Mouse (Mus musculus) limb, embryonic 11.5 days (tissue): ENCODE data around the gene Cbln3. TPM values are rescaled to one million over a fixed set of nuclear protein-coding genes. Genes with fewer than 3 reads are reported as not detected.

Experiments used
- ATAC-seq: fragments of 200-750 bp; cut with Nextera tagmentation; 2 replicates; pipeline ENCODE4 v1.8.0; 2017; ENCODE audit warnings: low read depth; ENCODE audit not compliant: insufficient number of reproducible peaks, low FRiP score, low TSS enrichment
- DNase-seq: peaks from one replicate; pipeline ENCODE4 v3.0.0-alpha.2; 2015; ENCODE audit warnings: low spot score
- H3K27ac ChIP-seq: fragments of 300-500 bp; sonication (generic); replicated peaks from 2 replicates; pipeline ENCODE4 v1.5.1; 2014; ENCODE audit warnings: low read depth, mild to moderate bottlenecking, low read length
- H3K27me3 ChIP-seq: fragments of 300-500 bp; sonication (generic); 2 replicates; pipeline ENCODE4 v1.6.1; 2014; ENCODE audit warnings: mild to moderate bottlenecking, low read length, mixed read lengths; ENCODE audit not compliant: control insufficient read depth, insufficient read depth
- H3K36me3 ChIP-seq: fragments of 300-500 bp; sonication (generic); 2 replicates; pipeline ENCODE4 v1.6.1; 2014; ENCODE audit warnings: mild to moderate bottlenecking, low read length, moderate library complexity, mixed read lengths; ENCODE audit not compliant: control insufficient read depth, insufficient read depth
- H3K4me1 ChIP-seq: fragments of 300-500 bp; sonication (generic); 2 replicates; pipeline ENCODE4 v1.6.1; 2014; ENCODE audit warnings: low read length, mixed read lengths; ENCODE audit not compliant: control insufficient read depth, insufficient read depth
- H3K4me2 ChIP-seq: fragments of 300-500 bp; sonication (generic); 2 replicates; pipeline ENCODE4 v1.6.1; 2014; ENCODE audit warnings: low read depth, mild to moderate bottlenecking, moderate library complexity; ENCODE audit not compliant: severe bottlenecking
- H3K4me3 ChIP-seq: fragments of 300-500 bp; sonication (generic); 2 replicates; pipeline ENCODE4 v1.5.1; 2014; ENCODE audit warnings: low read depth, low read length
- H3K9ac ChIP-seq: fragments of 300-500 bp; sonication (generic); 2 replicates; pipeline ENCODE4 v1.6.1; 2014; ENCODE audit warnings: mild to moderate bottlenecking, low read length
- H3K9me3 ChIP-seq: fragments of 300-500 bp; sonication (generic); 2 replicates; pipeline ENCODE4 v1.6.1; 2016; ENCODE audit warnings: low read length; ENCODE audit not compliant: control insufficient read depth
- WGBS: fragments of 180-500 bp; shearing (Covaris S2); extraction: QIAGEN DNeasy Blood & Tissue Kit; methylation state at CpG from one replicate; pipeline ENCODE4 v1.1.7; 2014; 5-methylcytosine and 5-hydroxymethylcytosine counted together
- polyA plus RNA-seq: library from polyadenylated mRNA; unstranded; fragments of >200 nt; fragmentation: Nextera tagmentation; extraction: Ambion mirVana; gene quantifications from 2 replicates; pipeline ENCODE4 v1.2.1, GENCODE M21; 2014

The Cbln3 gene
- polyA plus RNA-seq, 1 experiment from 2014 or later = 0.27 TPM

DNA sequence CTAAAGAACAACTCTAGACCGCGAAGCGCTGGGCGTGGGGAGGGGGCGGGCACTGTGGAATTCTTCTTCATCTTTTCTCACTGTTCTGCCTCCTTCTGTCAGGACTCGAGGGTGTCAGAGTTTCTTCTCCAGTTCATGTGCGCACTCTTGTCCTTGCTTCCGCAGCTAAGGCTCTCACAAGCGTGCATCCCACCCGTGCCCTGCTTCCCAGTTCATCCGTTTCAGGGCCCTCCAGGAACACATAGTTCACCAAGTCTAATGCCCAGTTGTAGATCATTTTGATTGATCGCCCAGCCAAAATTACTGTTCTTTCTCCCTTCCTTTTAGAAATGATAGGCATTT, 16.2 kb upstream of the Cbln3 start:
- ATAC-seq = no peak
- WGBS = 4% methylated on average over 12 of the region's 12 CpGs

DNA sequence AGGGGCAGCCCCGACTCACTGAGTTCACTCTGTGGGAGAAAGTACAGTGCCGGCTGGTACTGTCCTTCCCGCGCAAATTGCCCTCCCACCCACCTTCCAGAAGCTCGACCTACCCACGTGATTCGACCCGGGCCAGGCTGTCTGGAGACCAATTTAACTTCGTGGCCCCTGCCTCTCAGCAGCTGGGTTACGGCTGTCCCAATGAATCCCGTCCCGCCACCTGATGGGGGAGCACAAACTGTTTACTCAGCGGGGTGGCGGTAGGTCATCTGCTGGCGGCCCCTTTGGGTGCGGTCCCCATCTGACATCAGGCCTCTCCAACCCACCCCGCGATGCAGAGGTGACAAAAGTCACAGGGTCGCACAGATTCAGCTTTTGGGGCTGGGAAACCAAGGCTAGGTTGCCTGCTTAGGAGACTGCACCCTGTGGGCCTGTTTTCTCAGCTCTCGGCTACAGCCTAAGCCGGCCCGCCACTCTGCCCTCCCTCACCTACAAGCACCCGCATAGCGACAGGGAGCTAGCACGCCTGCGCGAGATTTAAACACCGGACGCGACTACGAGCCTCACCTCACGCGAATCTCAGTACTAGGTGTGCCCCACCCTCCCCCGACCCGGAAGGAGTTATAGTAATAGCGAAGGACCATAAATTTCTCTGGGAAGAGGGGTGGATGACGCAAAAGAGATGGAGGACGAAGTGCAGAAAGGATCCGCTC, 15.7 kb upstream of the Cbln3 start, which contains the start of gene Sdr39u1:
Gene Sdr39u1 (minus strand): TSS at position 593 of the 713 bp plus-strand sequence.
- H3K9me3 ChIP-seq = no peaks in the 10 kb centered on the region
- peak within 1 kb of the TSS; percentile 40 for H3K4me3 ChIP-seq
- peak within 1 kb of the TSS; percentile 67 for H3K4me2 ChIP-seq
- H3K36me3 ChIP-seq = peaks cover 24% of the 10 kb centered on the region
- WGBS = 1% methylated on average over 39 of the region's 39 CpGs
- H3K9ac ChIP-seq = peak within 1 kb of the TSS; percentile 73
- DNase-seq (peak; percentile 90), ATAC-seq (peak; percentile 87)
- H3K27ac ChIP-seq = peak within 1 kb of the TSS; percentile 75
- no peaks in the 10 kb centered on the region for H3K27me3 ChIP-seq
- peaks cover 14% of the 10 kb centered on the region; the same call in 1 of the 2 replicates for H3K4me1 ChIP-seq

More for the DNA sequence above, 16.2 kb upstream of the Cbln3 start:
- H3K36me3 ChIP-seq = peaks cover 19% of the 10 kb centered on the region
- H3K4me1 ChIP-seq = peaks cover 14% of the 10 kb centered on the region; the same call in 1 of the 2 replicates
- H3K27me3 ChIP-seq = no peaks in the 10 kb centered on the region
- peak overlapping the region; percentile 67 for H3K4me2 ChIP-seq
- peak overlapping the region; percentile 73 for H3K9ac ChIP-seq
- H3K4me3 ChIP-seq = peak overlapping the region; percentile 40
- no peaks in the 10 kb centered on the region for H3K9me3 ChIP-seq
- DNase-seq = no peak
- H3K27ac ChIP-seq = peak overlapping the region; percentile 70

DNA sequence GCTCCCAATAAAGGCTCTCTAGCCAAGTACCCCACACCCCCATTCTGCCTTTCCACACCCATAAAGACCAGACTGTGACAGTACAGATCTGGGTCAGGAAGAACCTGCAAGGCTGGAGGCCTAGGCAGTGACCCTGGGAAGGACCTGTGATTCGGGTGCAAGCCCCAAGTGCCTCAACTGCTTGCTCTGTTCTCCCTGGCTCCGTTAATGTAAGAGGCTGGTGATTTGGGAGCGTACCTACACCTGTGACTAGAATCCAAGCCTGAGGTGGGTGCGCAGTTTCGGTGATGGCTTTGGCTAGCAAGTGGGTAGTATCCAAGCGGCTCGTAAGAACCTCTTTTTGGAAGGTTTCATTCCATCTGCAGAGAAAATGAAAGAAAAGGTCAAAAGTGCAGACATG, 14.8 kb upstream of the Cbln3 start:
- no peak overlapping the region for H3K4me3 ChIP-seq
- peaks cover 14% of the 10 kb centered on the region; the same call in 1 of the 2 replicates for H3K4me1 ChIP-seq
- DNase-seq (no peak), ATAC-seq (no peak)
- no peaks in the 10 kb centered on the region for H3K9me3 ChIP-seq
- 87% methylated on average over 7 of the region's 7 CpGs for WGBS
- H3K27me3 ChIP-seq = no peaks in the 10 kb centered on the region
- no peak overlapping the region for H3K27ac ChIP-seq
- peak overlapping the region; percentile 37; the same call in 1 of the 2 replicates for H3K9ac ChIP-seq
- H3K36me3 ChIP-seq = peaks cover 33% of the 10 kb centered on the region
- H3K4me2 ChIP-seq = peak overlapping the region; percentile 67; the same call in 1 of the 2 replicates

DNA sequence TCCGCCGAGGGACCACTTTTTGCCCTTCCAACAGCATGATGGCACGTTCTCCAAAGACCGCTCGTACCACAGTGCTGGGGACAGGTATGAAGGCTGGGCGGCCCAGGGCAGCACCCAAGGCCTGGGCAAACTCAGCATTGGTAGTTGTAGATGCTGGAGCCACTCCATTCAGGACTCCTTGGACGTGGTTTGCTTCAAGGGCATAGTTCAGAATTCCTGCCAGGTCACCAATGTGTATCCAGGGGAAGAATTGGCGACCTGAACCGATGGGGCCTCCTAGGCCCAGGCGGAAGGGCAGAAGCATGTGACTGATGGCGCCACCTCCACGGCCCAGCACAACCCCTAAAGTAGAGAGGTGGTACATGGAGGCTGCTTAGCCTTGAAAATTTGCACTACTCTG, 13.5 kb upstream of the Cbln3 start:
- H3K4me3 ChIP-seq = no peak overlapping the region
- H3K36me3 ChIP-seq = peaks cover 33% of the 10 kb centered on the region
- no peaks in the 10 kb centered on the region for H3K9me3 ChIP-seq
- ATAC-seq = no peak
- DNase-seq = no peak
- H3K4me2 ChIP-seq = no peak overlapping the region
- H3K27ac ChIP-seq = no peak overlapping the region
- peaks cover 14% of the 10 kb centered on the region; the same call in 1 of the 2 replicates for H3K4me1 ChIP-seq
- no peaks in the 10 kb centered on the region for H3K27me3 ChIP-seq
- 97% methylated on average over 12 of the region's 12 CpGs for WGBS
- no peak overlapping the region for H3K9ac ChIP-seq

DNA sequence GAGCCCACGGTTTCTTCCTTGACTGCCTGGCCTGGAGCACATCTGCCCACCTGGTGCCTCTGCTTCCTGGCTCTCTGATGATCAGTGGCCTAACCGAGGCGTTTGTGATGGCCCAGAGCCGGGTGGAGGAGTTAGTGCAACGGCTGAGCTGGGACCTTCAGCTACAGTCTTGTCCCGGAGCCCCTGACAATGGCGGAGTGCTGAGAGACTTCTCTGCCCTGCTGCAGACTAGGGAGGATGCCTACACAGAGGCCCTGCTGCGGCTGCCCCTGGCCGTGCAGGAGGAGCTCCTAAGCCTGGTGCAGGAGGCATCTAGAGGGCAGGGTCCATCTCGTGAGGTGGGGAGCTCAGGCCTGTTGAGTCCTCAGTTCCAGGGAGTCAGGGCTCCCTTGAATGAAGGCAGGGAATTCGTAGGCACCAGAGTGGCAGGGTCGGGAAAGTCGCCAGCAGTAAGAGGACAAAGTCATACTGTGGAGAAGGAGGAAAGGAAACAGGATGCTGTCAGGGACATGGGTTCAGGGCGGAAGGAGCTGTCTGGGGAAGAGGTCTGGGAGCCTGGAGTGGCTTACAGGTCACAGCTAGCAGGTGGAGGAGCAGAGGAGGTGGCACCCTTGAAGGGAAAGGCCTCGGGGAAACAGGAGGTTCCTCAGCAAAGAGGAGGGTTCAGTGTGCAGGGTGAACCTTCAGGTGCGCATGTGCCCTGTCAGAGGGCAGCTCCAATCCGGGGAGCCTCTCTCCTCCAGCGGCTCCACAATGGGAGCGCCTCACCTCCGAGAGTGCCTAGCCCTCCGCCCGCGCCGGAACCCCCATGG, 2.6 kb upstream of the Cbln3 start:
- Histone ChIP-seq H3K27ac (no peak overlapping the region), H3K9ac (no peak overlapping the region), H3K4me2 (no peak overlapping the region), H3K27me3 (no peaks in the 10 kb centered on the region), H3K9me3 (no peaks in the 10 kb centered on the region), H3K4me1 (peaks cover 20% of the 10 kb centered on the region), H3K36me3 (peaks cover 29% of the 10 kb centered on the region), H3K4me3 (peak overlapping the region; percentile 85; the same call in 1 of the 2 replicates)
- ATAC-seq (no peak), DNase-seq (no peak)
- 85% methylated on average over 24 of the region's 24 CpGs for WGBS

DNA sequence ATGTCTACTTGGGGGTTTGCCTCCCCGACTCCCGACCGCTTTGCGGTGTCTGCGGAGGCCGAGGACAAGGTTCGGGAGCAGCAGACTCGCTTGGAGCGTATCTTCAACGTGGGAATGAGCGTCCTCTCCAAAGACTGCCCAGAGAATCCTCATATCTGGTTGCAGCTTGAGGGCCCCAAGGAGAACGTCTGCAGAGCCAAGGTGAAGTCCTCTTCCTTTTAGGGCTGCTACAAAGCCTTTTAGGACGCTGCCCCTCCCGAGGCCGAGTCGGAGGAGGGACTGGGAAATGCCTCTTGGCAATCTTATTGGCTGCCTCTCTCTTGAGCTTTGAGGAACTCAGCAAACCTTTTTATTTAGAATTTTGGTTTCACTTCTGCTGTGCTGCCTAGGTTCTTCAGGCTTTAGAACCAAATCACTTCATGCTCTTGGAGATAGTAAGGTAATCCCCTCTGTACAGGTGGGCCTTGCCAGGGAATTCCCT, 1.6 kb upstream of the Cbln3 start:
- Histone ChIP-seq H3K36me3 (peaks cover 26% of the 10 kb centered on the region), H3K4me2 (peak overlapping the region; percentile 85), H3K4me1 (peaks cover 20% of the 10 kb centered on the region), H3K9me3 (no peaks in the 10 kb centered on the region), H3K27me3 (no peaks in the 10 kb centered on the region), H3K27ac (no peak overlapping the region), H3K4me3 (peak overlapping the region; percentile 85), H3K9ac (peak overlapping the region; percentile 90)
- 8% methylated on average over 16 of the region's 16 CpGs for WGBS
- ATAC-seq (no peak), DNase-seq (no peak)

DNA sequence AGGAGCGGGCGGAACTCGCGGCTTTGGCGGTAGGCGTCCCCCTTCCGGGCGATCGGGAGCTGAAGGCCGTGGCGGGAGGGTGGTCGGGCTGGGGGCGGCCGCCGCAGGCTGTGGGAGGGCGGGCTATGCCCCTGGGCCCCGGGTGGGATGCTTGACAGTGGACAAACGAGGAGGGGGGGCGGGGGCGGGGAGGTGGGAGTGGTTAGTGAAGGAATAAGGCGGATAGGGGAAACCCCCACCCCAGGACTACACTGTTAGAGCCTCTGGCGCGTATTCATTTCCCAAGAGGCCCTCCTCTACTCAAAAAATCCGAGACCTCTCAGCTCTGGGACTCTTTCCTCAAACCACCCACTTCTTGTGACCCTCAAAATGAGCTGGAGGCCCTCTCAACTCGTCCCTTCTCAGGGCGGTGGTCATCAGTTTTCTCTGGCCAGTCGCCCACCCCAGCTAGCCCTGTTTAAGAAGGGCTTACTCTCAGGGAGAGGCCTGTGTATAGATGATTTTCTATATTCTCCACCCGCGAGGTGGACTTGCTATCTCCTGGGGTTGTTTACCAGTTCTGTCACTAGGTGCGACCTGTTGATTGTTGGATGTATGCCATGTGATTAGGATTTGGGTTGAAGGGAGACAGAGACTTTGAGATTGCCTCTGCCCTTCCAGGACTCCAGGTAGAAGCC, 1.1 kb upstream of the Cbln3 start:
- peak; percentile 60 for ATAC-seq

DNA sequence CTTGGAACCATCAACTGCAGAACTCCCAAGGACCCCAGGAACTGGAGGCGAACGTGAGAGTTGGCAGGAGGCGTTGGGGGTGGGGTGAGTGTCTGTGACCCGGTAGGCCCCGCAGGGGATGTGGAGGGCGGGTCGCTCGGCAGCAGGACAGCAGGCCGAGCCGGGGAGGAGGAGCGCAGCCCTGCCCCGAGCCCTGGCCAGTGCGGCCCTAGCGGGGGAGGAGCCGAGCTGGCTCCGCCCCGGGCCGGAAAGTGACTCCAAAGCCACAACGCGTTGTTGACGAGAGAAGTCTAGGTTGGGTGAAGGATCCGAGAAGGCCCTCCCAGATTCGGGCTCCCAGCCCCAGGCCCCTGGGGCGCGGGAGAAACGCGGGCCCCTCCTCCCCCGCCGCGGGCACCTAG, 521 bp upstream of the Cbln3 start, which contains the start of gene Khnyn:
Gene Khnyn (plus strand): TSS at position 235 of the 401 bp plus-strand sequence.
- Histone ChIP-seq H3K4me2 (peak within 1 kb of the TSS; percentile 85), H3K9ac (peak within 1 kb of the TSS; percentile 90), H3K9me3 (no peaks in the 10 kb centered on the region), H3K27me3 (no peaks in the 10 kb centered on the region), H3K36me3 (peaks cover 25% of the 10 kb centered on the region), H3K4me1 (peaks cover 20% of the 10 kb centered on the region), H3K27ac (peak within 1 kb of the TSS; percentile 90), H3K4me3 (peak within 1 kb of the TSS; percentile 85)
- ATAC-seq (peak; percentile 93), DNase-seq (peak; percentile 91)
- WGBS = 0% methylated on average over 27 of the region's 30 CpGs

More for the DNA sequence above, 1.1 kb upstream of the Cbln3 start:
- H3K36me3 ChIP-seq = peaks cover 26% of the 10 kb centered on the region
- WGBS = 3% methylated on average over 11 of the region's 30 CpGs
- H3K4me2 ChIP-seq = peak overlapping the region; percentile 85
- H3K9ac ChIP-seq = peak overlapping the region; percentile 90
- H3K27ac ChIP-seq = peak overlapping the region; percentile 90
- H3K4me1 ChIP-seq = peaks cover 20% of the 10 kb centered on the region
- H3K27me3 ChIP-seq = no peaks in the 10 kb centered on the region
- peak overlapping the region; percentile 85 for H3K4me3 ChIP-seq
- DNase-seq = no peak
- no peaks in the 10 kb centered on the region for H3K9me3 ChIP-seq
